Mouse (Mus musculus) hindbrain, embryonic 10.5 days (tissue): ENCODE measurements around the gene Ccno. TPM values are rescaled to one million over a fixed set of nuclear protein-coding genes. Genes with fewer than 3 reads are reported as not detected.
"Not testable (repeated sequence)": the region's sequence is repeated elsewhere in the genome, so short reads cannot be mapped to it uniquely, and the experiment has no call there.

Experiments
- DNase-seq: peaks from one replicate; pipeline ENCODE4 v3.0.0-alpha.2; 2017; ENCODE audit warnings: low spot score
- H3K27ac ChIP-seq: fragments of 300-500 bp; sonication (generic); 2 replicates; pipeline ENCODE4 v1.5.1; 2016; ENCODE audit warnings: mild to moderate bottlenecking, moderate library complexity
- H3K27me3 ChIP-seq: fragments of 300-500 bp; sonication (generic); 2 replicates; pipeline ENCODE4 v1.6.1; 2016; ENCODE audit warnings: mild to moderate bottlenecking; ENCODE audit not compliant: poor library complexity, insufficient read depth, severe bottlenecking
- H3K36me3 ChIP-seq: fragments of 300-500 bp; sonication (generic); 2 replicates; pipeline ENCODE4 v1.6.1; 2016; ENCODE audit warnings: mild to moderate bottlenecking, moderate library complexity
- H3K4me1 ChIP-seq: fragments of 300-500 bp; sonication (generic); replicated peaks from 2 replicates; pipeline ENCODE4 v1.6.1; 2016; ENCODE audit warnings: mild to moderate bottlenecking
- H3K4me3 ChIP-seq: fragments of 300-500 bp; sonication (generic); 2 replicates; pipeline ENCODE4 v1.5.1; 2016; ENCODE audit warnings: mild to moderate bottlenecking, moderate library complexity
- H3K9me3 ChIP-seq: fragments of 300-500 bp; sonication (generic); 2 replicates; pipeline ENCODE4 v1.6.1; 2016; ENCODE audit warnings: mild to moderate bottlenecking, moderate library complexity
- WGBS: fragments of 180-500 bp; shearing (Covaris S2); methylation state at CpG from one replicate; pipeline ENCODE4 v1.1.7; 2016; 5-methylcytosine and 5-hydroxymethylcytosine counted together
- polyA plus RNA-seq: library from polyadenylated mRNA; unstranded; fragments of >200 nt; fragmentation: Nextera tagmentation; extraction: Ambion mirVana; gene quantifications from 2 replicates; pipeline ENCODE4 v1.2.1, GENCODE M21; 2016

Ccno gene
- polyA plus RNA-seq, 1 experiment from 2014 or later = 4.9 TPM

DNA sequence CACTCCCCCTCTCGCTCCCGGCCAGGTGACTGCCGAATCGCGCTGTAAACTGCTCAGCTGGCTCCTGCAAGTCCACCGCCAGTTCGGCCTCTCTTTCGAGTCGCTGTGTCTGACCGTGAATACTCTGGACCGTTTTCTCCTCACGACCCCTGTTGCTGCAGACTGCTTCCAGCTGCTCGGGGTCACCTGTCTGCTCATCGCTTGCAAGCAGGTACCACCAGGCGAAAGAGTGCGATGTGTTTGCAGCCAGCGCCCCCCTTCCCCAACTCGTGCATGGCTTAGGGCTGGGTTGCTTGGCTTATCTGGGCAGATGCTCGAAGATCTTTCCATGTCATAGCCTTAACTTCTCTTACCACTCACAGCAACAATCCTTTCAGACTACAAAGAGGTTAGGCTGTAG is 1.3 kb downstream of the Ccno start:
- DNase-seq = peak; percentile 33
- under 1% methylated on average over 19 of the region's 19 CpGs for WGBS
- no peak overlapping the region for H3K27ac ChIP-seq
- H3K9me3 ChIP-seq = no peaks in the 10 kb centered on the region
- H3K36me3 ChIP-seq = no peaks in the 10 kb centered on the region
- H3K27me3 ChIP-seq = peaks cover 92% of the 10 kb centered on the region
- H3K4me1 ChIP-seq = peaks cover 60% of the 10 kb centered on the region
- peak overlapping the region; percentile 53 for H3K4me3 ChIP-seq

DNA sequence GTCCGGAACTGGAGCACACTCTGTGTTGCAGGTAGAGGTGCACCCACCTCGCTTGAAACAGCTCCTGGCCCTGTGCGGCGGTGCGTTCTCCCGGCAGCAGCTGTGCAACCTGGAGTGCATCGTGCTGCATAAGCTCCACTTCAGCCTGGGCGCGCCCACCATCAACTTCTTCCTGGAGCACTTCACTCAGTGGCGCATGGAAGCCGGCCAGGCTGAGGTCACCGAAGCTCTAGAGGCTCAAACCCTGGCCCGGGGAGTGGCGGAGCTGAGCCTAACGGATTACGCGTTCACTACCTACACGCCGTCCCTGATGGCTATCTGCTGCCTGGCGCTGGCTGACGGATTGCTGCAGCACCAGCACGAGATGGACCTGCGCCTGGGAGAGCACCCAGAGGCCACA is 1.9 kb downstream of the Ccno start:
- no peak overlapping the region for H3K27ac ChIP-seq
- no peaks in the 10 kb centered on the region for H3K9me3 ChIP-seq
- peaks cover 67% of the 10 kb centered on the region for H3K4me1 ChIP-seq
- H3K4me3 ChIP-seq = peak overlapping the region; percentile 53; the same call in 1 of the 2 replicates
- H3K27me3 ChIP-seq = peaks cover 92% of the 10 kb centered on the region
- no peaks in the 10 kb centered on the region for H3K36me3 ChIP-seq
- 1% methylated on average over 23 of the region's 23 CpGs for WGBS
- DNase-seq = peak; percentile 52

DNA sequence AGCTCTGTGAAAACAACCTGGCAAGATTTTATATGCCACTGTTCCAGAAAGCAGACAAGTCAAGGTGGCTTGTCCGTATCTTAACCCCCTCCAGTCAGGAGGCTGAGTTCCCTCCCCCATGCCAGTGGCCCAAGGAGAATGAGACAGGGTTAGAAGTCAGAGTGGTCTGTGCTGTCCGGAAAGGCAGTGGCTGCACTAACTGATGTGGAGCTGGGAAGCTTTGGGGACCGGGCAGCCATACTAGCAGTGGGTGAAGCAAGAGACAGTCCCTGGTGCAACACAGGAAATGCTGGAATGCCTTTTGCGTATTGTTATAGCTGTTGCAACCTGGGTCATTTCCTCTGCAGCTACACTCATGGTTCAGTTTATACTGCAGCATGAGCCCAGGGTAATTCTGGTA is 2.7 kb downstream of the Ccno start:
- no peaks in the 10 kb centered on the region for H3K9me3 ChIP-seq
- peaks cover 98% of the 10 kb centered on the region for H3K27me3 ChIP-seq
- 20% methylated on average over 4 of the region's 4 CpGs for WGBS
- H3K36me3 ChIP-seq = no peaks in the 10 kb centered on the region
- H3K4me1 ChIP-seq = peaks cover 67% of the 10 kb centered on the region
- no peak overlapping the region for H3K27ac ChIP-seq
- H3K4me3 ChIP-seq = no peak overlapping the region
- peak; percentile 26 for DNase-seq

DNA sequence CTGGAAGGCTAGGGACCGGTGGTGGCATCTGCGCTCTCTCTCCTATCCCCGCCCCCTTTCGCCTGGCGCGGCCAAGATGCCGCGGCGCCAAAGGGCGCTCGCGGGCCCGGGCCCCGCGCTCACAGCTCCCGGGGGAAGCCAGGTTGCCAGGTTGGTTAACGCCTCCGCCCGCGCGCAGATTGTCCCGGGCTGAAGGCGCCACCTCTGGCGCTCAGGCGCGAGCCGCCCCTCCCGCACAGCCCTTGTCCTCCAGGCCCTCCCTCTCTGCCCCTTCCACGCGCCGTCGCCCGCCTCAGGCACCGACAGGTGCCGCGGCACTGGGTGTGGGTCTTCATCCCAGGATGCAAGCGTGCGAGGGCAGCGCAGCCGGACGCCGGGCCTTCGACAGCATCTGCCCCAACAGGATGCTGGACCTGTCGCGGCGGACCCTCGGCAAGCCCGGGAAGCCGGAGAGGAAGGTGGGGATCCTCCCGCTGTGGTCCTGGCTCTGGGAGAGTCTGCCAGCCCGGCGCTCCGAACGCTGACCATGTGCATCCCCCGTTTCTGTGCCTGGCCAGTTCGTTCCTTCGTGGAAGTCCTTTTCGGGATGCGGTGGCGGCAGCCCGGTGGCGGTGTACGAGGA is 6.0 kb downstream of the Ccno start, which contains the start of gene Mcidas:
Gene Mcidas (plus strand): TSS at position 315 of the 622 bp plus-strand sequence.
- peaks cover 39% of the 10 kb centered on the region for H3K4me1 ChIP-seq
- no peak within 1 kb of the TSS; the same call in 1 of the 2 replicates for H3K27ac ChIP-seq
- no peaks in the 10 kb centered on the region for H3K9me3 ChIP-seq
- WGBS = under 1% methylated on average over 63 of the region's 63 CpGs
- H3K4me3 ChIP-seq = peak within 1 kb of the TSS; percentile 54
- H3K27me3 ChIP-seq = peaks cover 99% of the 10 kb centered on the region
- no peaks in the 10 kb centered on the region for H3K36me3 ChIP-seq
- peak; percentile 52 for DNase-seq

DNA sequence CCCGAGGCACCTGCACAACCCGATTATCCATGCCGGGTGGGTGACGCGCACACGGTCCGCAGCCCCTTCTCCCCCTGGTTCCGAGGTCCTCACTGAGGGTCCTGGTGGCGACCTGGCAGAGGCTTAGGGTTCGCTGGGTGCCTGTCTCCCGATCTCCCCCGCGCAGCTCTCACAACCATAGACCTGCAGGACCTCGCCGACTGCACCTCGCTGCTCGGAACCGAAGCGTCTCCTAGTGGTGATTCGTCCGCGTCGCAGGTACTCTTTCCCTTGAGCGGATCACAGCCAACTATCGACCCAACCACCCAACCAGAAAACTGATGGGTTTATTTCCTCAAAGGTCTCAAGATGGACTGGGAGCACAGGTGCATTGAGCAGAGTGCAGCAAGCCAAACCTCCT is 6.6 kb downstream of the Ccno start:
- no peaks in the 10 kb centered on the region for H3K36me3 ChIP-seq
- under 1% methylated on average over 25 of the region's 25 CpGs for WGBS
- no peaks in the 10 kb centered on the region for H3K9me3 ChIP-seq

DNA sequence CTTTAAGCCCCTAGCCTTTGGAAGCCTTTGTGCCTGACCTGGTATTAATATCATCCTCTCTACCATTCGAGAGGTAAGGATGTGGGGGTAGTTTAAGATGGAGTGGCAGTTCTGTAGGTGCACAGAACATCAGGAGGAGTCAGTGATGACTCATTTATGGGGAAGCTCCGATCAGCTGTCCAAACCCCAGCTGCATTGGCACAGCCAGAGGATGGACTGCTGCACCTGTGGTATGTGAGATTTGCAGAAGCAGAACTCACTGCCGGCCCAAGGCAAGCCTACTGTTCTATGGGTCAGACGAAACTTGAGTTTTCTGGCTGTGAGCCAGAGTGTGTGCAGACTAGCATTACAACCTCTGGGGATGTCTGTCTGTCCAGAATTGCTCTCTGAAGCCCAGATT is 8.8 kb downstream of the Ccno start:
- no peak for DNase-seq

More for the DNA sequence above, 6.6 kb downstream of the Ccno start:
- Histone ChIP-seq H3K4me1 (peaks cover 38% of the 10 kb centered on the region), H3K27ac (no peak overlapping the region), H3K27me3 (peaks cover 99% of the 10 kb centered on the region), H3K4me3 (peak overlapping the region; percentile 54)
- peak; percentile 62 for DNase-seq

DNA sequence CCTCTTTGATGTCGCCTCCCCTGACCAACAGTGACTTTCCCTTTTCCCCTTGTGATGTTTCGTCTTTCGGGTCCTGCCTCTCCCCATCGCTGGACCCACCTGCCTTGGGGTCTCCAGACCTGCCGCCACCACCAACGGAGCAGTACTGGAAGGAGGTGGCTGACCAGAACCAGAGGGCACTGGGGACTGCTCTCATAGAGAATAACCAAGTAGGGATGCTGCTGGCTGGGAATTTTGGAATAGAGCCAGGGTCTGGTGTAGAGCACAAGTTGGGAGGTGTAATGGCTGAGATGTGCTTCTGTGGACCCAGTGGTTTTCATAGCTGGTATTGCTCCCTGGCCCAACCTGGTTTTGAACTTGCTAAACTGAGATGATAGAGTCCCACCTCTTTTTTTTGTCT is 9.8 kb downstream of the Ccno start:
- Histone ChIP-seq H3K9me3 (no peaks in the 10 kb centered on the region), H3K27ac (no peak overlapping the region), H3K4me1 (peaks cover 25% of the 10 kb centered on the region), H3K4me3 (no peak overlapping the region), H3K36me3 (no peaks in the 10 kb centered on the region), H3K27me3 (peaks cover 98% of the 10 kb centered on the region)
- WGBS = 55% methylated on average over 6 of the region's 6 CpGs
- no peak for DNase-seq

More for the DNA sequence above, 8.8 kb downstream of the Ccno start:
- 72% methylated on average over 4 of the region's 4 CpGs for WGBS
- H3K36me3 ChIP-seq = no peaks in the 10 kb centered on the region
- H3K9me3 ChIP-seq = no peaks in the 10 kb centered on the region
- peaks cover 25% of the 10 kb centered on the region for H3K4me1 ChIP-seq
- no peak overlapping the region for H3K27ac ChIP-seq
- no peak overlapping the region for H3K4me3 ChIP-seq
- H3K27me3 ChIP-seq = peaks cover 99% of the 10 kb centered on the region

DNA sequence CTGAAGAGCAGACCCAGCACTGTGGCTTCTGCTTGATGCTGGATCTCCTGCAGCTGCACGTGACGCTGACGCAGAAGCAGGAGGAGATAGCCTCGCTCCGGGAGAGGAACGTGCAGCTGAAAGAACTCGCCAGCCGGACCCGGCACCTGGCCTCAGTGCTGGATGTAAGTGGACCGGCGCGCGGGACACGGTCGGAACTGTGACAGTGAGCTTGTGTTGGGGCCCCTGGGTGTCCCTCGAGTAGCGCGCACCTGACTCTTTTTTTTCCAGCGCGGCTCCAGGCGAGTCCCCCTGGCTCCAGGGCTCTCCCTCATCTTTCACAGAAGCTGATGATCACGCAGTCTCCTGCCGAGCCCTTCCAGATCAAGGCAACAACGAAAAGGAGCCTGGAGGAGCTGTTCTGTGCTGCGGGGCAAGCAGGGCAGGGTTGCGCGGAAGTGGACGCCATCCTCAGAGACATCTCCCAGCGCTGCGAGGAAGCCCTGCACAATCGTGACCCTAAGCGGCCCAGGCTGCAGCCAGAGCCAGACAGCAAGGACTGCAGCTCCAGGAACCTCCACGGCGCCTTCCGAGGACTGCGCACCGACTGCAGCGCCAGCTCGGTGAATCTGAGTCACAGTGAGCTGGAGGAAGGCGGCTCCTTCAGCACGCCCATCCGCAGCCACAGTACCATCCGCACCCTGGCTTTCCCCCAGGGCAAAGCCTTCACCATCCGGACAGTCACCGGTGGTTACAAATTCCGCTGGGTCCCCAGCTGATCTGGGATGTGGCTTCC is 11.0 kb downstream of the Ccno start:
- WGBS = under 1% methylated on average over 46 of the region's 46 CpGs
- H3K4me1 ChIP-seq = peaks cover 19% of the 10 kb centered on the region
- H3K4me3 ChIP-seq = peak overlapping the region; percentile 59
- peak overlapping the region; percentile 35 for H3K27ac ChIP-seq
- no peaks in the 10 kb centered on the region for H3K9me3 ChIP-seq
- DNase-seq = peak; percentile 61
- H3K27me3 ChIP-seq = peaks cover 85% of the 10 kb centered on the region
- H3K36me3 ChIP-seq = no peaks in the 10 kb centered on the region

DNA sequence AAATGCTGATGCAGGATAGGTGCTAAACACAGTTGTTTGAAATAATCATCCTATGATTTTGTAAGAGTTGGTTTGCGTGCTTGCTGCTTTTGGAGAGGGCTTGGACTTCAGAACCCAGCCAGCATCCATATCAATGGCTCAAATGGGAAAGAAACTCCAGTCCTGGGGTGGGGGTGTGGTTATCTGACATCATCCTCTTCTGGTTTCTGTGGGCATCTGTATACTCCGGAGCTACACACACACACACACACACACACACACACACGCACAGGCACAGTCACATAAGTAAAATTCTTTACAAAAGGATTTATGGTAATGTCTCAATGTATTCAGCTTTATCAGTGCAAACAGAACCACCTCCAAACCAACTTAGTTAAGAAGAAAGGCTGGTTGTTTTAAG is 12.5 kb downstream of the Ccno start:
- 76% methylated on average over 3 of the region's 3 CpGs for WGBS
- no peaks in the 10 kb centered on the region for H3K36me3 ChIP-seq
- peaks cover 70% of the 10 kb centered on the region for H3K27me3 ChIP-seq
- no peak overlapping the region for H3K4me3 ChIP-seq
- H3K4me1 ChIP-seq = peaks cover 10% of the 10 kb centered on the region
- H3K27ac ChIP-seq = no peak overlapping the region
- DNase-seq = no peak
- no peaks in the 10 kb centered on the region for H3K9me3 ChIP-seq

DNA sequence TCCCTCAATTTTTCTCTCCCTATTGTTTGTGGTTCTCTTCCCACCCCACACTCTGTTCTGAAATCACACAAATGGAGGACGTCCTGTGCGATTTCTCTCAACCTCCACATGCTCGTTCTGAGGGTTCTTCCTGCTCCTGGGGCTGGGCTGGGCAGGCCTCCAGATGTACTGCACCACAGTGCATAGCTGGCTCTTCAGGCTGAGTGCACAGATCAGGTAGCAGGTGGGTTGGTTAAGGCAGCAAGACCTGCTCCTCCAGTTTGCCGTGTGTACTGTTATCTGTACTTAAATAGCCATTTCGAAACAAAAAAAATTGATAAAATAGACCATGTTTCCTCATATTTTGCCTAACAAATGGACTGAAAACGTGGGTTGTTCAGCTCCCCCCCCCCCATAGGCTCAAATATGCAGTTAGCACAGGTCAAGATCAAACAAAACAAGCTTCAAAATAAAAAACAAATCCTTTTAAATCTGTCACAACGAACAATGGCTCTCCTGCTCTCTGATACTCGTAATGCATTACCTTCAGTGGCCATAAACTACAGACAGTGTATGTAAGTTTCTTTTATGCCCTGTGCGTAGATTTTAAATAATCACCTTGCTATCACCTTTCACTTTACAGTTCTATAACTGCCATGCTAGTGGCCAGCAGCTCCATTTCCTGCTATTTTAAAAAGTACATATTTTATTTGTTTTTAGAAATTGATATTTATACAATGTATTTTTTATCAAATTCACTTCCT is 13.1 kb downstream of the Ccno start:
- no peaks in the 10 kb centered on the region for H3K9me3 ChIP-seq
- no peaks in the 10 kb centered on the region for H3K36me3 ChIP-seq
- H3K27ac ChIP-seq = no peak overlapping the region
- peaks cover 64% of the 10 kb centered on the region for H3K27me3 ChIP-seq
- no peak overlapping the region for H3K4me3 ChIP-seq
- DNase-seq = no peak
- H3K4me1 ChIP-seq = peaks cover 10% of the 10 kb centered on the region
- WGBS = 76% methylated on average over 9 of the region's 9 CpGs

DNA sequence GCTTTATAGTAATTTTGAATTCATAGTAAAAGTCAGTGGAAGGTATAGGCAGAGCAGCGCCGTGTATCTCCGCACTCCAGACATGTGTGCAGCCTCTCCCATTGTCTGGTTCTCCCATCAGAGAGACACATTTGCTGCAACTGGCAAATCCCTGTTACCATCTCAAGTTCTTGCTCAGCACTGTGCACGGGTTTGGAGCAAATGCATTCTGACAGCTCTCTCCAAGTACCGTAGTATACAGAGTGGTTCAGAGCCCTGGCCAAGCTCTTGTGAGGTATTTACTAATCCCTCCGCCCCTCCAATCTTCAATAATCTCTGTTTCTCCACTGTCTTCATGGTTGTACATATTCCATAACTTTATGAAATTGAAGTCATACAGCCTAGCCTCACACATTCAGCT is 25.1 kb downstream of the Ccno start:
- 85% methylated on average over 6 of the region's 6 CpGs for WGBS
- H3K27me3 ChIP-seq = no peaks in the 10 kb centered on the region
- no peak overlapping the region for H3K27ac ChIP-seq
- no peak for DNase-seq
- no peak overlapping the region for H3K4me3 ChIP-seq
- H3K4me1 ChIP-seq = no peaks in the 10 kb centered on the region
- H3K9me3 ChIP-seq = no peaks in the 10 kb centered on the region
- H3K36me3 ChIP-seq = no peaks in the 10 kb centered on the region

DNA sequence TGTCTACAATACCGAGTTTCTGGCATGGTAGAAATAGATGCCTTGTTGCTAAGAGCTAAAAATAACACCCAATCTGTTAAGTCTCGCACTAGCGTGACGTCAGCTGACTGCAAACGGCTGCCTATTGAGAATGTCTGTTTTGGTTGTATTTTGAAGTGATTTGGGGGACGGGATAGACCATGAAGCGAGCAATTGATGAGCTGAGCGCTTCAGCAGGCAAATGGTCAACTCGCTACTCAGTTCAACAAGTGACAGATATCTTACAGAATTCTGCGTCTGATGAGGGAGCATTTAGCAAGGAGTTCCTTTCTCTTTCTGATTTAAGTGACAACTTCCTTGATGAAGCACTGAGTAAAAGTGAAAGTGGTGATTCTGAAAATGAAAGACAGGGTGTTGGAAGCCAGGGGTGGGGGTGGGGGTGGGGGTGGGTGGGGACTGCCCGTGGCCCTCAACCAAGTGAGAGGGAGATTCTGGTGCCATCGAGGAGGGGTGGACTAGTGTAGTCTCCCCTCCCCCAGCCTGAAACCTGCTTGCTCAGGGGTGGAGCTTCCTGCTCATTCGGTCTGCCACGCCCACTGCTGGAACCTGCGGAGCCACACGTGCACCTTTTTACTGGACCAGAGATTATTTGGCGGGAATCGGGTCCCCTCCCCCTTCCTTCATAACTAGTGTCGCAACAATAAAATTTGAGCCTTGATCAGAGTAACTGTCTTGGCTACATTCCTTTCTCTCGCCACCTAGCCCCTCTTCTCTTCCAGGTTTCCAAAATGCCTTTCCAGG is 25.8 kb downstream of the Ccno start:
- not testable (repeated sequence) for H3K9me3 ChIP-seq, H3K27ac ChIP-seq, H3K27me3 ChIP-seq, H3K36me3 ChIP-seq, DNase-seq, H3K4me1 ChIP-seq, H3K4me3 ChIP-seq
- WGBS = 65% methylated on average over 20 of the region's 20 CpGs
